Mouse (Mus musculus) stomach, embryonic 14.5 days (tissue): ENCODE measurements around the gene Dner. TPM values are rescaled to one million over a fixed set of nuclear protein-coding genes. Genes with fewer than 3 reads are reported as not detected.

Experiments used
- ATAC-seq: fragments of 200-750 bp; cut with Nextera tagmentation; 2 replicates; pipeline ENCODE4 v1.8.0; 2017; ENCODE audit warnings: low read depth, moderate TSS enrichment; ENCODE audit not compliant: insufficient number of reproducible peaks, insufficient read depth, low FRiP score
- H3K27ac ChIP-seq: fragments of 300-500 bp; sonication (generic); 2 replicates; pipeline ENCODE4 v1.5.1; 2014; ENCODE audit warnings: mild to moderate bottlenecking, low read length, moderate library complexity, mixed read lengths
- H3K27me3 ChIP-seq: fragments of 300-500 bp; sonication (generic); 2 replicates; pipeline ENCODE4 v1.6.1; 2014; ENCODE audit warnings: low read length, control low read depth, mixed read lengths; ENCODE audit not compliant: control insufficient read depth, insufficient read depth
- H3K36me3 ChIP-seq: fragments of 300-500 bp; sonication (generic); 2 replicates; pipeline ENCODE4 v1.6.1; 2014; ENCODE audit warnings: mild to moderate bottlenecking, control low read depth, low read length, moderate library complexity, mixed read lengths; ENCODE audit not compliant: control insufficient read depth, insufficient read depth
- H3K4me1 ChIP-seq: fragments of 300-500 bp; sonication (generic); 2 replicates; pipeline ENCODE4 v1.6.1; 2014; ENCODE audit warnings: low read length, control low read depth, mixed read lengths; ENCODE audit not compliant: control insufficient read depth, insufficient read depth
- H3K4me2 ChIP-seq: fragments of 300-500 bp; sonication (generic); replicated peaks from 2 replicates; pipeline ENCODE4 v1.6.1; 2014; ENCODE audit warnings: low read depth, low read length, control low read depth
- H3K4me3 ChIP-seq: fragments of 300-500 bp; sonication (generic); 2 replicates; pipeline ENCODE4 v1.5.1; 2014; ENCODE audit warnings: low read depth, low read length, control low read depth
- H3K9ac ChIP-seq: fragments of 300-500 bp; sonication (generic); replicated peaks from 2 replicates; pipeline ENCODE4 v1.6.1; 2014; ENCODE audit warnings: low read depth, mild to moderate bottlenecking, control low read depth, low read length, moderate library complexity, mixed read lengths
- H3K9me3 ChIP-seq: fragments of 300-500 bp; sonication (generic); 2 replicates; pipeline ENCODE4 v1.6.1; 2016; ENCODE audit warnings: low read depth, low read length, control low read depth; ENCODE audit not compliant: control insufficient read depth
- WGBS: fragments of 180-500 bp; shearing (Covaris S2); extraction: QIAGEN DNeasy Blood & Tissue Kit; methylation state at CpG from one replicate; pipeline ENCODE4 v1.1.7; 2014; 5-methylcytosine and 5-hydroxymethylcytosine counted together
- polyA plus RNA-seq: library from polyadenylated mRNA; unstranded; fragments of >200 nt; fragmentation: Nextera tagmentation; extraction: Ambion mirVana; gene quantifications from 2 replicates; pipeline ENCODE4 v1.2.1, GENCODE M21; 2014

The Dner gene
- polyA plus RNA-seq, 1 experiment from 2014 or later = 3.6 TPM

GRCm38 (mm10) chr1:84721942-84722341, 25.9 kb upstream of the Dner start:
- Histone ChIP-seq H3K9ac (no peak overlapping the region), H3K4me3 (no peak overlapping the region), H3K9me3 (no peaks in the 10 kb centered on the region), H3K27ac (no peak overlapping the region), H3K4me1 (no peaks in the 10 kb centered on the region), H3K36me3 (peaks cover 40% of the 10 kb centered on the region), H3K4me2 (no peak overlapping the region), H3K27me3 (no peaks in the 10 kb centered on the region)
- WGBS = 83% methylated on average over 3 of the region's 3 CpGs
- no peak for ATAC-seq

- Histone ChIP-seq H3K4me3 (no peak overlapping the region), H3K4me1 (no peaks in the 10 kb centered on the region), H3K9me3 (no peaks in the 10 kb centered on the region), H3K27ac (no peak overlapping the region), H3K27me3 (no peaks in the 10 kb centered on the region), H3K9ac (no peak overlapping the region), H3K36me3 (no peaks in the 10 kb centered on the region), H3K4me2 (peak overlapping the region; percentile 19)
- no peak for ATAC-seq
- 13% methylated on average over 31 of the region's 31 CpGs for WGBS
Observed at GRCm38 (mm10) chr1:84709810-84710785, 14.1 kb upstream of the Dner start.

- peak overlapping the region; percentile 19; the same call in 1 of the 2 replicates for H3K4me2 ChIP-seq
- ATAC-seq = no peak
- H3K4me3 ChIP-seq = no peak overlapping the region
Observed at GRCm38 (mm10) chr1:84709406-84709805, 13.4 kb upstream of the Dner start.

GRCm38 (mm10) chr1:84700254-84700653, 4.2 kb upstream of the Dner start:
- no peak overlapping the region for H3K9ac ChIP-seq
- H3K4me1 ChIP-seq = peaks cover 3% of the 10 kb centered on the region; the same call in 1 of the 2 replicates
- no peak overlapping the region for H3K4me3 ChIP-seq
- H3K9me3 ChIP-seq = no peaks in the 10 kb centered on the region
- H3K27me3 ChIP-seq = 0 out of 2 replicates have a peak, but pooled peaks cover 2% of the 10 kb centered on the region
- H3K4me2 ChIP-seq = no peak overlapping the region
- H3K27ac ChIP-seq = no peak overlapping the region
- 95% methylated on average over 6 of the region's 6 CpGs for WGBS
- H3K36me3 ChIP-seq = no peaks in the 10 kb centered on the region
- ATAC-seq = no peak

More at GRCm38 (mm10) chr1:84709406-84709805, 13.4 kb upstream of the Dner start:
- 25% methylated on average over 5 of the region's 5 CpGs for WGBS
- H3K27me3 ChIP-seq = no peaks in the 10 kb centered on the region
- H3K36me3 ChIP-seq = no peaks in the 10 kb centered on the region
- H3K4me1 ChIP-seq = no peaks in the 10 kb centered on the region
- no peaks in the 10 kb centered on the region for H3K9me3 ChIP-seq
- no peak overlapping the region for H3K9ac ChIP-seq
- H3K27ac ChIP-seq = no peak overlapping the region

- Histone ChIP-seq H3K9me3 (no peaks in the 10 kb centered on the region), H3K9ac (no peak overlapping the region), H3K27ac (no peak overlapping the region), H3K4me1 (peaks cover 3% of the 10 kb centered on the region; the same call in 1 of the 2 replicates), H3K36me3 (no peaks in the 10 kb centered on the region), H3K4me3 (no peak overlapping the region), H3K27me3 (peaks cover 7% of the 10 kb centered on the region; the same call in 1 of the 2 replicates), H3K4me2 (no peak overlapping the region)
- WGBS = 2% methylated on average over 2 of the region's 2 CpGs
- ATAC-seq = no peak
Observed at GRCm38 (mm10) chr1:84697136-84697535, 1.1 kb upstream of the Dner start.

GRCm38 (mm10) chr1:84694688-84695474, 1.1 kb downstream of the Dner start:
- peak; percentile 53 for ATAC-seq
- Histone ChIP-seq H3K27me3 (peaks cover 7% of the 10 kb centered on the region; the same call in 1 of the 2 replicates), H3K4me1 (peaks cover 3% of the 10 kb centered on the region; the same call in 1 of the 2 replicates), H3K36me3 (no peaks in the 10 kb centered on the region), H3K27ac (no peak overlapping the region), H3K9ac (no peak overlapping the region), H3K4me2 (peak overlapping the region; percentile 78), H3K4me3 (peak overlapping the region; percentile 30), H3K9me3 (no peaks in the 10 kb centered on the region)
- 15% methylated on average over 26 of the region's 26 CpGs for whole genome bisulfite sequencing

GRCm38 (mm10) chr1:84677910-84678309, 18.1 kb downstream of the Dner start:
- no peak overlapping the region for H3K9ac ChIP-seq
- 68% methylated on average over 4 of the region's 4 CpGs for WGBS
- no peak for ATAC-seq

GRCm38 (mm10) chr1:84668100-84668846, 27.7 kb downstream of the Dner start:
- Histone ChIP-seq H3K27ac (no peak overlapping the region), H3K9ac (no peak overlapping the region), H3K4me2 (no peak overlapping the region), H3K27me3 (no peaks in the 10 kb centered on the region), H3K4me3 (no peak overlapping the region), H3K36me3 (no peaks in the 10 kb centered on the region), H3K4me1 (no peaks in the 10 kb centered on the region), H3K9me3 (no peaks in the 10 kb centered on the region)
- no peak for ATAC-seq
- 80% methylated on average over 7 of the region's 7 CpGs for WGBS

More at GRCm38 (mm10) chr1:84677910-84678309, 18.1 kb downstream of the Dner start:
- no peak overlapping the region for H3K4me3 ChIP-seq
- no peaks in the 10 kb centered on the region for H3K36me3 ChIP-seq
- H3K4me2 ChIP-seq = no peak overlapping the region
- H3K27me3 ChIP-seq = no peaks in the 10 kb centered on the region
- no peaks in the 10 kb centered on the region for H3K9me3 ChIP-seq
- H3K4me1 ChIP-seq = no peaks in the 10 kb centered on the region
- H3K27ac ChIP-seq = no peak overlapping the region
